Mouse (Mus musculus) G1E-ER4 (cell line): ENCODE data around the gene Trrap. TPM values are rescaled to one million over a fixed set of nuclear protein-coding genes. Genes with fewer than 3 reads are reported as not detected.

ENCODE experiments used
- GATA1 ChIP-seq: IDR thresholded peaks from one replicate; pipeline ENCODE4 v1.8.0; 2012; ENCODE audit warnings: low read length, inconsistent platforms
- polyA plus RNA-seq: library from polyadenylated mRNA; stranded (reverse); fragments of >175 nt; gene quantifications from 2 replicates; pipeline ENCODE4 v1.2.3, GENCODE M21; 2012

Gene Trrap
- polyA plus RNA-seq, 1 experiment = 32.2 TPM

DNA sequence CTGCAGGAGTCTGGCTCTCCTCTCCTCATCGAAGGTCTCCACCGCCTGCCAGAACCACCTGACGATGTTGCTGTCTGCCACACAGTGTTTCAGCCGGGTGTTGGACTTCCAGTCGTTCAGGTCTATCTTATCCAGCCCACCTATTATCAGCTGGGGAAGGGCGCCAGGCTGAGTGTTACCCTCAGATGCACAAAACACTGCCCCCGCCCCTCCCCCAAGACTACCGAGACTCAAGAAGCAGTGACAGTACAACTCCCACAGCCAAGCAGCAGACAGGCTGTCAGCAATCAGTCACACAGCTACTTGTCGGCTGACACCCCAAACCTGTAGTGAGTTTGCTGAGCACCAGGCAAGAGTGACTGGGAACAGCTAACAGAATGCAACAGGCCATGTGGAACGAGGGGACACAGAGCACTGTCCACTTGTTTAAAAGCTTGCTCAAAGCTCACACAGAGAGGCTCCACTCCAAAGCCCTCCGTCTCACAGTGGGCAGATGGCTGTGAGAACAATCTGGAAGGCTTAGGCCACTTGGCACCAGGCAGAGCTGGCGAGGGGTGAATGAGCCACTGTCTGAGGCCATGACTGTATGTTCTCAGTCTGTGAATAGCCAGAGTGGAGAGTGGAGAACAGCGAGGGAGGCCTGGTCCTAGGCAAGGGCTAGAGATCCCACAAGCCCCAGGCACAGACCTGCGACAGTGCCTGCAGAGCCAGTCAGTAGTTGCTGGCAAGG, 114.3 kb downstream of the Trrap start:
- TF ChIP-seq GATA1 = no peak

DNA sequence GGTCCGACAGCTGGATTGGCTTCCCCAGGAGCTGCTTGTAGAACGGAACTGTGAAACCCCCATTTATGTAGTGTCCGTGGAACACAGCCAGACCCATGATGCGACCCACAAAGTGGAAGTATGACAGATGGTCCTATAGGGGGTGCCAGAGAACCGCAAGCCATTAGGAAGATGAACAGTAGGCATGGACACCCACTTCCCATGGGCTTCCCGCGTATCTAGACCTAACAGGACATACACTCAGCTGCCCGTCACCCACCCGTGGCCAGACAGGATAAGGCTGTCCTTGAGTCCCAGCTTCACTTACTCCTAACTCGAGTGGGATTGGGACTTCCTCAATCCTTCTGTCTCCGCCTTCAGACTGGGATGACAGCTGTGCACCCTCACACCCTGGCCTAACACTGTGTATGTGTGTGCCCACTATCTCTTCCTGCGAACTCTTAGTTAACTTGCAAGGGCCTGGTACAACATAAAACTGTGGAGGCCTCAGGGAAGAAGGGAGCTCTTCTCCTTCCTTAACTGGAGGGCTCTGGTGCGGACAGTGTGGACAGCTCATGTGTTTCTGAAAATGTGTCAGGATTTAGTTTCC, 117.2 kb downstream of the Trrap start:
- TF ChIP-seq GATA1 = no peak

DNA sequence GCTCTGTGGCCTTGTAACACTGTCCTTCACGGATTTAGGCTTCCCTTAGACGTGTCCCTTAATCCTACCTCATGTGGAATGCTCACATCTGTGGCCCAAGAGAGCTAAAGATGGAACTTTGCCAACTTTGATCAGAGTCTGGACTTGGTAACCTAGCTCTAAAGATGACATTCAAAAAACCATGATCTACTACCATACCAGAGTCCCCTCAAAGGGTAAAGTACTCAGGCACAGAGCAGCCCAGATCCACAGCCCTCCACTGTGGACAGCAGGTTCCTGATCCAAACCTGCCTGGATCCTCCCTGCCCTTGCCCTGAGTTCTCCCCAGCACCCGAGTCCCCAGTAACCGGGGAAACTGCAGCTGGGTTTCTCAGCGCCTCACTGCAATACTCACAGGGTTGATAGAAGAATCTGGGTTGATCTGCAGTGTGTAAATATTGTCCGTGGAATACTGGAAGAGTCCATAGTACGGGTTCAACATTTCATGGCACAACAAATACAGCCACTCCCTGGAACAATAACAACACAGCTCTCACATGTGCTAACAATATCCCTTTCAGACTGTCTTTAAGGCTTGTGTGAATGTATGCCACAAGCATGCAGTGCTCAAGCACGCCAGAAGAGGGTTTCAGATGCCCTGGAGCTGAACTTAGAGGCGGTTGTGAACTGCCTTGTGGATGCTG, 118.6 kb downstream of the Trrap start:
- no peak for TF ChIP-seq GATA1

DNA sequence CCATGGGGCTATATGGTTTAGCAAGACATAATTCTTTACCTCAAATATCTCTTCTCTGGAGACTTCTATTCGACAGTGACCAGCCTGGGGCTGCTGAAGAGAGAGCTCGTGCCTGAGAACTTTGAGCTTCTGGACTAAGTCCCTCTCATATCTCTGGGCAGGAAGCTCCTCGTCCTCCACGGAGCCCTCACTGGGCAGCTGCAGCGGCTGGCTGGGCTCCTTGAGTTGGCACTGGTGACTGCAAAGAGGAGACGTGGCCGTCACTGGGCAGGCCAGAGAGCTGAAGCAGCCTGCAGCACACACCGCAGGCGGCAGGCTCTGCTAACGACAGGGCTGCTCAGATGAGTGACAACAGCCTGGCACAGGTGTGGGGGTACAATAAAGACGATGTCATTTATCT, 123.7 kb downstream of the Trrap start:
- TF ChIP-seq GATA1 = no peak

DNA sequence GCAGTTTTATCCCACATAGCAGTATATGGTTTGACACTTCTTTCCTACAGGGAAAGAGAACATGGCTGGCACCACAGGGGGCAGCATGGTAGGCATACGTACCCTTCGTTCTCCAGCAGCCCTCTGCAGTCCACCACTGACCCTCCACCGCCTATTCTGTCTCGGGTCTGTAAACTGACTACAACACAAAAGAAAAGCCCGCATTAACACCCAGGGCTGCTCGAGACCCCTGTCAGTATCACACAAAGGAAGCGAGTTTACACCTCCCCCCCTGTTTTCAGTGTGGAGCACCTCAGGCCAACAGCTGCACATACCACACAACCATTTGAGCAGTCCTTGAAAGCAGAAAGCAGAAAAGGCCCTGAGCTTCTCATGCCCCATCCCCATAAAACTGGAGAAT, 130.3 kb downstream of the Trrap start:
- TF ChIP-seq GATA1 = no peak

DNA sequence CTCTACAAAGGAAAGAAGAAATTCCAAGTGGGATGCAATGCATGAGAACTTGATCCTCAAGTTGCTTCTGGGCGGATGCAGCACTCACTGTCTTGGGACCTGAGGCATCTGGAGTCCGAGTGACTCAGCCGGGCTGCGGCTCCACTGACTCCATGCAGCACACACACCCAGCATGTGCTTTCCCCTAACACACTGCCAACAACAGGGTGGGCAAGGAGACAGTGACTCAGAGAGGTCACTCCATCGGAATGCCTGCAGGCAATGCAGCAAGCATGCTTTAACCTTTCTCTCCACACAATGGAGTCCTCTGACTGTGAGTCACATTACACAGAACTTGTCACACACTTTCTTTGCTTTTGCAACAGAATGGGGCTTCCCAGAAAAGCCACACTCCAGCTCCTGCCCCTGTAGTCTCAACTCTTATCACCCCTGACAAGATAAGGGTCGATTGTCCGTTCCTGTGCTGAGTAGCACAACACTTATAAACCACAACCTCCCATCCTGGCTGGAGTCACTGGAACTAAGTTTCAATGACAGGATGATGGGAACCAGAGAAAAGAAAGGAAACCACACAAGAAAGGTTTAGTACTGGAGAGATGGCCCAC, 131.0 kb downstream of the Trrap start:
- TF ChIP-seq GATA1 = no peak

DNA sequence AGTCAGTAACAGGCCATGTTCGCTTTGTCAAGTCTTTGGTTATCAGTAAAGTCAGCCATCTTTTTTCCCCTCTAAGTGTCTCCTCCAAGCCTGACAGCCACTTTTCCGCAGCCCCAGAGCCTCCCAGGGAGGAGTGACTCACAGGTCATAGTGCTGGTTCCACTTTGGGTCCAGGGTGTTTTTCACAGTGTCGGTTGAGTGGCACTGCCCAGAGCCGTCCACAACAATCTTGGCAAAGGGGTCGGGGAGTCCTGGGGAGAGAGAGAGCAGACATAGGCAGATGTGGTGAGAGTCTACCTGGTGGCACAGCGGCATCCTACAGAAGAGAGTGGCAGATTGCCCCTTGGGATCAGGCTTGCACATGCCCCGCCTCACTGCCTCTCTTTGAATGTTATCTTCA, 133.5 kb downstream of the Trrap start:
- TF ChIP-seq GATA1 = no peak

DNA sequence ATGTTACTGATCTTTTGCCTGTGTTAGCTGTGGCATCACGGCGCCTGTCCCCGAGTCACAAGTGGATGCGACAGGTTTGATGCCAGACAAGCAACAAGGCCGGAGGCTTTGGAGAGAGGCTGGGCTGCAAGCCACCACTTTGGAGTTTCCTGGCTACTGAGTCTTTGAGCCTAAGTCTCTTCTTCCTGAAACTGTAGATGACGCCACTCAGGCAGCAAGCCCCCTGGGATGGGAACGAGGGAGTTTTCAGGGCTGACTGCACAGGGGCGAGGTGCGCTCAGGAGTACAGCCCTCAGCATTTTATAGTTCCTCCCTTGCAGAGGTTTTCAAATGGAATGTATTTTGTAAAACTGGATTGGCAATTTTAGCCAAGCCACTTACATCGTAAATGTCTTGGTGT, 134.3 kb downstream of the Trrap start:
- TF ChIP-seq GATA1 = no peak

DNA sequence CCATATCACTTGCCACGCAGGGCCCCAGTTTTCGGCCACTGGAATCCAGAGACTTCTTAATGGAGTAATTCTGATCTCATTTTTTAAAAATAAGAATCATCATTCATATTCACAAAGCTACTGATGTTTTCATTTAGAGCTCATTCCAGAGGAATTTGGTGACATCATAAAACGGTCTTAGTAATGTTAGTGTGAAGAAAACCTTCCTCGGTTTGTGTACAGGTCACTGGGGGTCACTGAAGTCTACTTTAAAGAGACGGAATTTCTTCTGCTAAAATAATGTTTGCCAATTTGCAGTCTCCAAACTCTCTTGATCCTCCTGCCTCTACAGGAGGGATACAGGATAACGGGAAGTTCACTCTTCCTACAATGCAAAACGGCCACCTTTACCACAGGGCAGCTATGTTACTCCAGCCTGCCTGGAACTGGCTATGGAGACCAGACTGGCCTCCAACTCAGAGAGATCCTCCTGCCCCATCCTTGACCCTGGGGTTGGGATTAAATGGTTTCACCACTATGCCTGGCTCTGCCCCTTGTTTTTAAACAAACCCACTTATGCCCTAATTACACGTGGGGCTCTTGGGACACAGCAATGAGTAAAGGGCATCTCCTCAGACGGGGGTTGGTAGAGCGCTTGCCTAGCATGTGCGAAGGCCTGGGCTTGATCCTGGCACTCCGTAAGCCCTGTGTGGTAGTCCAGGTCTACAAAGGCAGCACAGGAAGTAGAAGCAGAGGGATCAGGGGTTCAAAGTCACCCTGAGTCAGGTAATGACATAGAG, 137.0 kb downstream of the Trrap start:
- no peak for TF ChIP-seq GATA1

DNA sequence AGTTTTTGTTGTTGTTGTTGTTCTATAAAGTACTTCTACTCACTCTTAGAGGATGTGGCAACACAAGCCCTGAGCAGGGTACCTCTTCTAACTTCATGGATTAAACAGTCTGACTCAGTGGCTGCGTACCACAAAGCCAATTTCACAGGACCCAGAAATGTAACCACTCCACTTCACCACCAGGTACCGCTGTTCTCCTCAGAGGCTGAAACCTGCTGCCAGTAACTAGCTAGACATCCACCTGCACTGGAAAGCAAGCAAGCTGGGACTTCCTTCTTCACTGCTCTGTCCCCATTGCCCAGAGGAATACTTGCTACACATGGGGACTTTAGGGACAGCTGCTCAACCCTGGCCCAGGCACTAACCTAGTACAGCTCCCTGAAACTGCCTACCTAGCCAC, 140.1 kb downstream of the Trrap start:
- no peak for TF ChIP-seq GATA1

Other genes starting within 250 kb of the Trrap start
- not detected in 2 replicates for gene Nptx2, start 221.8 kb upstream of the Trrap start, polyA plus RNA-seq
- gene Tmem130, start 5.9 kb upstream of the Trrap start, polyA plus RNA-seq = not detected in 2 replicates
- 1.3 and 1.4 TPM in 2 replicates for gene Smurf1, start 198.1 kb downstream of the Trrap start, polyA plus RNA-seq